Mouse (Mus musculus) urinary bladder, postnatal 36 days (tissue): ENCODE measurements at regions not wholly inside any gene's neighbourhood (a gene's known extent, or its start where the extent isn't known, plus 50 kb on each side); places are given as distances from the start of the nearest gene placed in this dataset.

ENCODE experiments used
- DNase-seq, 2 experiments: peaks; one replicate each; pipeline ENCODE4 v3.0.0; 2022; ENCODE audit warnings: low spot score in 2 of 2, mixed read lengths in 1 of 2

- DNase-seq, result peak; percentile 65 to 70
Measured at GRCm38 (mm10) chr1:193575986-193576713, 206.1 kb upstream of the Camk1g start.

- DNase-seq, result no peak
Measured at GRCm38 (mm10) chr1:193572827-193573226, 202.7 kb upstream of the Camk1g start.

- DNase-seq, result no peak
Measured at GRCm38 (mm10) chr1:193572411-193572810, 202.3 kb upstream of the Camk1g start.

GRCm38 (mm10) chr1:193571088-193571487 lies 201.0 kb upstream of the Camk1g start:
- DNase-seq, result no peak

GRCm38 (mm10) chr1:193568586-193569174 lies 198.6 kb upstream of the Camk1g start:
- peak in 1 of 2 experiments; percentile 33 for DNase-seq

GRCm38 (mm10) chr1:193567217-193567616 lies 197.1 kb upstream of the Camk1g start:
- no peak for DNase-seq

GRCm38 (mm10) chr1:193564225-193564624 lies 194.1 kb upstream of the Camk1g start:
- DNase-seq, result no peak

- no peak for DNase-seq
Measured at GRCm38 (mm10) chr1:193562242-193562641, 192.1 kb upstream of the Camk1g start.

GRCm38 (mm10) chr1:193558122-193558521 lies 188.0 kb upstream of the Camk1g start:
- no peak for DNase-seq

- DNase-seq, result no peak
Measured at GRCm38 (mm10) chr1:193554731-193555130, 184.6 kb upstream of the Camk1g start.

- no peak for DNase-seq
Measured at GRCm38 (mm10) chr1:193552348-193552747, 182.2 kb upstream of the Camk1g start.

GRCm38 (mm10) chr1:193551340-193551739 lies 181.2 kb upstream of the Camk1g start:
- no peak for DNase-seq

GRCm38 (mm10) chr1:193550761-193551160 lies 180.7 kb upstream of the Camk1g start:
- no peak for DNase-seq

GRCm38 (mm10) chr1:193547356-193547755 lies 177.3 kb upstream of the Camk1g start:
- DNase-seq, result no peak

- no peak for DNase-seq
Measured at GRCm38 (mm10) chr1:193546044-193546432, 175.9 kb upstream of the Camk1g start.

GRCm38 (mm10) chr1:193545406-193546043 lies 175.4 kb upstream of the Camk1g start:
- no peak for DNase-seq

- DNase-seq, result no peak
Measured at GRCm38 (mm10) chr1:193544804-193545203, 174.7 kb upstream of the Camk1g start.

GRCm38 (mm10) chr1:193543834-193544233 lies 173.7 kb upstream of the Camk1g start:
- no peak for DNase-seq

- no peak for DNase-seq
Measured at GRCm38 (mm10) chr1:193543284-193543683, 173.2 kb upstream of the Camk1g start.

GRCm38 (mm10) chr1:193541934-193542580 lies 172.0 kb upstream of the Camk1g start:
- no peak for DNase-seq

- DNase-seq, result no peak
Measured at GRCm38 (mm10) chr1:193541281-193541680, 171.2 kb upstream of the Camk1g start.

- no peak for DNase-seq
Measured at GRCm38 (mm10) chr1:193540486-193540885, 170.4 kb upstream of the Camk1g start.
